Mouse (Mus musculus): ENCODE measurements at regions not wholly inside any gene's neighbourhood (a gene's known extent, or its start where the extent isn't known, plus 50 kb on each side); places are given as distances from the start of the nearest gene placed in this dataset.

GRCm38 (mm10) chr14:68973636-68974101, 320.4 kb downstream of the Synb start:
- peak; percentile 44 to 59 for DNase-seq (ENCODE audit: low spot score in 2 of 2)

GRCm38 (mm10) chr14:68966758-68967157, 327.3 kb downstream of the Synb start:
- no peak for DNase-seq (ENCODE audit: low spot score in 2 of 2)

- DNase-seq (ENCODE audit: low spot score in 2 of 2): no peak
Observed at GRCm38 (mm10) chr14:68954577-68955460, 339.3 kb downstream of the Synb start.

- DNase-seq (ENCODE audit: low spot score in 2 of 2): no peak
Observed at GRCm38 (mm10) chr14:68945906-68946305, 348.2 kb downstream of the Synb start.

GRCm38 (mm10) chr14:68945434-68945833, 348.7 kb downstream of the Synb start:
- DNase-seq (ENCODE audit: low spot score in 2 of 2): no peak

- no peak for DNase-seq (ENCODE audit: low spot score in 2 of 2)
Observed at GRCm38 (mm10) chr14:68941759-68942158, 352.3 kb downstream of the Synb start.

GRCm38 (mm10) chr14:68941132-68941690, 352.9 kb downstream of the Synb start:
- DNase-seq (ENCODE audit: low spot score in 2 of 2): no peak

GRCm38 (mm10) chr14:68935303-68935662, 358.8 kb downstream of the Synb start:
- no peak for DNase-seq (ENCODE audit: low spot score in 2 of 2)

GRCm38 (mm10) chr14:68934611-68935302, 359.3 kb downstream of the Synb start:
- DNase-seq (ENCODE audit: low spot score in 2 of 2): peak; percentile 39 to 41

GRCm38 (mm10) chr14:68927814-68928213, 366.3 kb downstream of the Synb start:
- no peak for DNase-seq (ENCODE audit: low spot score in 2 of 2)

GRCm38 (mm10) chr14:68923054-68923453, 371.0 kb downstream of the Synb start:
- DNase-seq (ENCODE audit: low spot score in 2 of 2): peak; percentile 27 to 49

GRCm38 (mm10) chr14:68922035-68922434, 372.1 kb downstream of the Synb start:
- DNase-seq (ENCODE audit: low spot score in 2 of 2): no peak

- no peak for DNase-seq (ENCODE audit: low spot score in 2 of 2)
Observed at GRCm38 (mm10) chr14:68918526-68919045, 375.5 kb downstream of the Synb start.

- no peak for DNase-seq (ENCODE audit: low spot score in 2 of 2)
Observed at GRCm38 (mm10) chr14:68899921-68900320, 394.2 kb downstream of the Synb start.

GRCm38 (mm10) chr14:68877171-68877570, 416.9 kb downstream of the Synb start:
- no peak for DNase-seq (ENCODE audit: low spot score in 2 of 2)

GRCm38 (mm10) chr14:68861071-68861470, 433.0 kb downstream of the Synb start:
- no peak for DNase-seq (ENCODE audit: low spot score in 2 of 2)

- DNase-seq (ENCODE audit: low spot score in 2 of 2): no peak
Observed at GRCm38 (mm10) chr14:68857948-68858347, 436.2 kb downstream of the Synb start.

- DNase-seq (ENCODE audit: low spot score in 2 of 2): no peak
Observed at GRCm38 (mm10) chr14:68848506-68848905, 445.6 kb downstream of the Synb start.

- DNase-seq (ENCODE audit: low spot score in 2 of 2): no peak
Observed at GRCm38 (mm10) chr14:68847609-68848008, 446.5 kb downstream of the Synb start.

- no peak for DNase-seq (ENCODE audit: low spot score in 2 of 2)
Observed at GRCm38 (mm10) chr14:68820241-68820640, 473.9 kb downstream of the Synb start.

- no peak for DNase-seq (ENCODE audit: low spot score in 2 of 2)
Observed at GRCm38 (mm10) chr14:68808976-68809375, 485.1 kb downstream of the Synb start.

- no peak for DNase-seq (ENCODE audit: low spot score in 2 of 2)
Observed at GRCm38 (mm10) chr14:68807918-68808317, 486.2 kb downstream of the Synb start.
